Mouse (Mus musculus) ES-Bruce4 (cell line): ENCODE results near the gene Tcf7l1.
A peak's percentile ranks its signal among the peaks of the same experiment; 100 is the strongest.

Experiments
- CTCF ChIP-seq: IDR thresholded peaks from one replicate; pipeline ENCODE4 v1.8.1; 2011; ENCODE audit warnings: low read depth, low read length
- EP300 ChIP-seq: IDR thresholded peaks from 2 replicates; pipeline ENCODE4 v1.6.1; 2011; ENCODE audit warnings: low read depth, low read length; ENCODE audit not compliant: insufficient read depth
- POLR2A ChIP-seq: IDR thresholded peaks from one replicate; pipeline ENCODE4 v1.8.1; 2011; ENCODE audit warnings: low read length; ENCODE audit not compliant: insufficient read depth

GRCm38 (mm10) chr6:72787322-72787947, 1.6 kb downstream of the Tcf7l1 start:
- TF ChIP-seq POLR2A (no peak), CTCF (no peak), EP300 (peak; percentile 99)
